Mouse (Mus musculus) urinary bladder, postnatal 10 days (tissue): ENCODE measurements around the gene Sox12.
"Not testable (repeated sequence)": the region's sequence is repeated elsewhere in the genome, so short reads cannot be mapped to it uniquely, and the experiment has no call there.

ENCODE experiments used
- DNase-seq: peaks from one replicate; pipeline ENCODE4 v3.0.0; 2022; ENCODE audit warnings: low spot score

Sox12 gene

GRCm38 (mm10) chr2:152397680-152398435 lies at the start of gene Sox12:
Gene Sox12, minus strand, starts transcription at chr2:152398063.
- peak; percentile 97 for DNase-seq

- DNase-seq: no peak
Observed at GRCm38 (mm10) chr2:152447461-152447860, 49.6 kb upstream of the Sox12 start.

GRCm38 (mm10) chr2:152446642-152447041 lies 48.8 kb upstream of the Sox12 start:
- no peak for DNase-seq

GRCm38 (mm10) chr2:152443281-152443680 lies 45.4 kb upstream of the Sox12 start:
- no peak for DNase-seq

GRCm38 (mm10) chr2:152442322-152442721 lies 44.5 kb upstream of the Sox12 start:
- DNase-seq: no peak

- no peak for DNase-seq
Observed at GRCm38 (mm10) chr2:152439833-152440232, 42.0 kb upstream of the Sox12 start.

GRCm38 (mm10) chr2:152438963-152439362 lies 41.1 kb upstream of the Sox12 start:
- no peak for DNase-seq

- peak; percentile 51 for DNase-seq
Observed at GRCm38 (mm10) chr2:152436983-152437860, 39.4 kb upstream of the Sox12 start.

GRCm38 (mm10) chr2:152436405-152436901 lies 38.6 kb upstream of the Sox12 start:
- DNase-seq: no peak

GRCm38 (mm10) chr2:152428481-152428880 lies 30.6 kb upstream of the Sox12 start:
- DNase-seq: not testable (repeated sequence)

GRCm38 (mm10) chr2:152427493-152427892 lies 29.6 kb upstream of the Sox12 start:
- DNase-seq: no peak

GRCm38 (mm10) chr2:152415786-152416185 lies 17.9 kb upstream of the Sox12 start:
- no peak for DNase-seq

GRCm38 (mm10) chr2:152415287-152415686 lies 17.4 kb upstream of the Sox12 start, which contains the start of gene 6820408C15Rik:
Gene 6820408C15Rik, plus strand, starts transcription at chr2:152415587.
- DNase-seq: no peak

GRCm38 (mm10) chr2:152414591-152415165 lies 16.8 kb upstream of the Sox12 start, which contains the start of gene Zcchc3:
Gene Zcchc3, minus strand, starts transcription at chr2:152415027.
- peak; percentile 60 for DNase-seq

GRCm38 (mm10) chr2:152413765-152414584 lies 16.1 kb upstream of the Sox12 start:
- no peak for DNase-seq

- DNase-seq: no peak
Observed at GRCm38 (mm10) chr2:152413158-152413764, 15.4 kb upstream of the Sox12 start.

- DNase-seq: no peak
Observed at GRCm38 (mm10) chr2:152412526-152413157, 14.8 kb upstream of the Sox12 start.

- DNase-seq: no peak
Observed at GRCm38 (mm10) chr2:152411471-152411870, 13.6 kb upstream of the Sox12 start.

- peak; percentile 59 for DNase-seq
Observed at GRCm38 (mm10) chr2:152410971-152411371, 13.1 kb upstream of the Sox12 start.

- no peak for DNase-seq
Observed at GRCm38 (mm10) chr2:152409781-152410180, 11.9 kb upstream of the Sox12 start.
